Mouse (Mus musculus) embryonic fibroblast, embryonic 13.5 days (primary cell): ENCODE data around the gene Olfr722. TPM values are rescaled to one million over a fixed set of nuclear protein-coding genes. Genes with fewer than 3 reads are reported as not detected.
"Not testable (repeated sequence)": the region's sequence is repeated elsewhere in the genome, so short reads cannot be mapped to it uniquely, and the experiment has no call there.

Experiments
- H3K27ac ChIP-seq: 2 replicates; pipeline ENCODE4 v1.5.1; 2012; ENCODE audit warnings: low read length, control low read depth, inconsistent platforms; ENCODE audit not compliant: insufficient read depth
- H3K4me1 ChIP-seq: 2 replicates; pipeline ENCODE4 v1.6.1; 2011; ENCODE audit warnings: low read length; ENCODE audit not compliant: control insufficient read depth, insufficient read depth
- H3K4me3 ChIP-seq: 2 replicates; pipeline ENCODE4 v1.5.1; 2011; ENCODE audit warnings: mild to moderate bottlenecking, control low read depth, low read length; ENCODE audit not compliant: insufficient read depth
- CTCF ChIP-seq: IDR thresholded peaks from 2 replicates; pipeline ENCODE4 v1.5.1; 2011; ENCODE audit warnings: mild to moderate bottlenecking, control low read depth, low read length, moderate library complexity, borderline replicate concordance; ENCODE audit not compliant: insufficient read depth
- POLR2A ChIP-seq: IDR thresholded peaks from 2 replicates; pipeline ENCODE4 v1.6.1; 2011; ENCODE audit warnings: low read depth, mild to moderate bottlenecking, control low read depth, low read length, moderate library complexity
- polyA plus RNA-seq: library from polyadenylated mRNA; stranded (reverse); fragments of >200 nt; gene quantifications from 2 replicates; pipeline ENCODE4 v1.2.4, GENCODE M21; 2011; ENCODE audit warnings: low read depth; ENCODE audit not compliant: missing spikeins, insufficient read length

The Olfr722 gene
- not detected in 2 replicates for polyA plus RNA-seq

- TF ChIP-seq POLR2A (no peak), CTCF (no peak)
Measured at GRCm38 (mm10) chr14:49901899-49902298, at the start of gene Olfr722. Olfr722 (minus strand) TSS chr14:49901999.

GRCm38 (mm10) chr14:49931687-49932086 is 29.9 kb upstream of the Olfr722 start, which contains the start of gene Olfr723:
Olfr723 (minus strand) TSS chr14:49931787.
- H3K4me1 ChIP-seq, H3K4me3 ChIP-seq, H3K27ac ChIP-seq: not testable (repeated sequence)

More at GRCm38 (mm10) chr14:49901899-49902298, at the start of gene Olfr722:
- H3K4me1 ChIP-seq: no peaks in the 10 kb centered on the region
- H3K4me3 ChIP-seq: no peak within 1 kb of the TSS
- H3K27ac ChIP-seq: no peak within 1 kb of the TSS

DNA sequence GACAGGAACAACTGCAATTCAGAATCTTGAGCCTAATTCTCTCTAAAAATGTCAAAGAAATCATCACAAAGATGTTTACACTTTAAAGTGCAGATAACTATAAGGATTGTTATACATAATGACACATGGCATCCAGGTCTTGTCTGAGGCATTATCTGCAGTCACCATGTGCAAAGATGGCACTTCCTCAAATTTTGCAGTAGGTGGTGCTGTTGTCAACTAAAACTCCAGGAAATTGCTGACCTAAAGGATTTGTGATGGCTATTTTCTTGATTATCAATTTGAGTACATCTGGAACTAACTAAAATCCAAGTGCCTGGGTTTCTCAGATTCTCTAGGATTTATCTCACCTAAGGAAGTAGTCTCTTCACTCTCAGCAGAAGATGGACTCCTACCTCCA is 41.4 kb downstream of the Olfr722 start:
- Histone ChIP-seq H3K4me3 (no peak overlapping the region), H3K4me1 (no peaks in the 10 kb centered on the region)
- no peak for TF ChIP-seq POLR2A
- no peak for TF ChIP-seq CTCF

More for the DNA sequence above, 41.4 kb downstream of the Olfr722 start:
- H3K27ac ChIP-seq: no peak overlapping the region

Other genes starting within 250 kb of the Olfr722 start
- 1.5 and 3.8 TPM in 2 replicates for gene Armh4, start 118.6 kb downstream of the Olfr722 start, polyA plus RNA-seq
- not detected in 2 replicates for gene Olfr723, start 29.8 kb upstream of the Olfr722 start, polyA plus RNA-seq
- gene Olfr724, start 61.3 kb upstream of the Olfr722 start, polyA plus RNA-seq: not detected in 2 replicates
- not detected in 2 replicates for gene Olfr725, start 138.4 kb upstream of the Olfr722 start, polyA plus RNA-seq
- not detected in 2 replicates for gene Olfr726, start 189.0 kb upstream of the Olfr722 start, polyA plus RNA-seq
- gene Olfr727, start 221.2 kb upstream of the Olfr722 start, polyA plus RNA-seq: not detected in 2 replicates
- not detected in 2 replicates for gene Olfr728, start 240.7 kb upstream of the Olfr722 start, polyA plus RNA-seq